Mouse (Mus musculus) CD4-positive naive resting alpha-beta T cell, adult 57 days (primary cell): ENCODE measurements around the gene Trpv5. TPM values are rescaled to one million over a fixed set of nuclear protein-coding genes. Genes with fewer than 3 reads are reported as not detected.

Source experiments
- total RNA-seq: library from RNA; stranded (reverse); gene quantifications from one replicate; pipeline ENCODE4 v1.2.4, GENCODE M21; 2023

The Trpv5 gene
- not detected for total RNA-seq

DNA sequence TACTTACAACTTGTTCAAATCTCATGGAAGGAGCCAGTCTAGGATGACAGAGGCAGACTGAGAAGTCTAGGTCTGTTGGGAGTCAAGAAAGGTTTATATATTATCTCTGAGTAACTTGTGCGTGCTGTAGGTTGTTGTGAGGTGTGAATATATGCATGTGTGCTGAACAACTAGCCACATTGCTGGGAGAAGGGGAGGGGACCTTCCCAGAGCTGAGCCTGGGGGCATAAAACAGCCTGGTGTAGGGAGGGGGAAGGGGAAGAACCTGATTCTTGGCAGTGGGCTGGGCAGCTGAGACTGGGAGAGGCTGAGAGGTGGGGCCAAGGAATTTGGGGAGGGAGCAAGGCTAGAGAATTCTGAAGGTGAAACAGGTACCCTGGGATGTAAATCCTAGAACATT is at the start of gene Trpv5:
TSS of gene Trpv5 (minus strand) at position 101 of the 400 bp plus-strand sequence.

DNA sequence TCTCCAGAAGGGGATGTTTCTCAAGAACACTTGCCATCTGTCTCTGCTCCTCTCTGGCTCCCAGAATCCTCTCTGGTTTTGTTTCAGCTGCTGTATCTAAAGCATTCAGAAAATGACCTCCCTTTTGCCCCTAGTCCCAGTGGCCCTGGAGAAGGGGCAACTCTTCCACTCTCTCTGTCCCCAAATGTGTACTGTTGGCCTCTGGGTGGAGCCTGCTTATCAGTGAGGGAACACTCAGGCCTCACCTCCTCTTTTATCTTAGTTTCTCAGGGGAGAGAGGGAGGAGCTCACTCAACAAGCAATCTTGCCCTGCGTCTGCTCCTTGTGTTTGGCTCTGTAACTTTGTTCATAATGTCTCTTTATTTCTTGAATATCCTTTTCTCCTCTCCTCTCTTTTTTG is 23.6 kb upstream of the Trpv5 start, which contains the start of gene Kel:
TSS of gene Kel (minus strand) at position 217 of the 400 bp plus-strand sequence.

DNA sequence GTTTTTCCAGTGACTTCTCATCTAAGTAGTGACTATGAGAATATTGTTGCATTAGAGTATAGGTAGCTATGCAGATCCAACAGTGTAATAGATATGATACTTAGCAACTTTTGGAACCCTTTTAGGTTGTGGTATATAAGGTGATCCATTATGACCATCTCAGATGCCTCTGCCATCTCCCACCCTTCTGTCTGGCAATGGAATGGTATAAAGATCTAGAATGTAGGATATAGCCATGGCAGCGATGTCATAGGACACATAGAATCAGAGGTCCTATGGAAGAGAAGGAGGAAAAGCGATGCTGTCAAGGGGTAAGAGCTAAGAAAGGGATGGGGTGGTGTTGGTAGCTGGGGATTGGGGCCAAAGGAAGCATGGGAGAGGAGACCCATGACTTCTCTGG is 3.6 kb upstream of the Trpv5 start, which contains the start of gene Llcfc1:
TSS of gene Llcfc1 (plus strand) at position 301 of the 400 bp plus-strand sequence.

DNA sequence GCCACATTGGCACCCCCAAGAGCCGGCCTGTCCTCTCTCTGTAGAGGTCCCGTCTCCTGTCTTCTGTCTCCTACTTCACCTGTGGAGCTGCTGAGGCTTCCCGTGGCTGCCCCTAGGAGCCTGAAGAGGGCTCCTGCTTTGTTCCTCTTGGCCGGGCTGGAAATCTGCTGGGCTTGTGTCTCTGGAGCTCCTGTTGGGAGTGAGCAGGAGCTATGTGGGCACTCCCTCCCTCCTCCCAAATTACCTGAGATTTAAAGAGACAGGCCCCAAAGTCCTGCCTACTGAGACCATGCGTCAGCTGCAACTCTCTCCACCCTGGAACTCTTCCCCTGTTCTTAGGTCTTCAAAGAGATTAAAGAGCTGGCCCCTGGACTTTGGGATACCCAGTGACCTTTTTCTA is 44.4 kb downstream of the Trpv5 start, which contains the start of gene Trpv6:
TSS of gene Trpv6 (minus strand) at position 228 of the 400 bp plus-strand sequence.

DNA sequence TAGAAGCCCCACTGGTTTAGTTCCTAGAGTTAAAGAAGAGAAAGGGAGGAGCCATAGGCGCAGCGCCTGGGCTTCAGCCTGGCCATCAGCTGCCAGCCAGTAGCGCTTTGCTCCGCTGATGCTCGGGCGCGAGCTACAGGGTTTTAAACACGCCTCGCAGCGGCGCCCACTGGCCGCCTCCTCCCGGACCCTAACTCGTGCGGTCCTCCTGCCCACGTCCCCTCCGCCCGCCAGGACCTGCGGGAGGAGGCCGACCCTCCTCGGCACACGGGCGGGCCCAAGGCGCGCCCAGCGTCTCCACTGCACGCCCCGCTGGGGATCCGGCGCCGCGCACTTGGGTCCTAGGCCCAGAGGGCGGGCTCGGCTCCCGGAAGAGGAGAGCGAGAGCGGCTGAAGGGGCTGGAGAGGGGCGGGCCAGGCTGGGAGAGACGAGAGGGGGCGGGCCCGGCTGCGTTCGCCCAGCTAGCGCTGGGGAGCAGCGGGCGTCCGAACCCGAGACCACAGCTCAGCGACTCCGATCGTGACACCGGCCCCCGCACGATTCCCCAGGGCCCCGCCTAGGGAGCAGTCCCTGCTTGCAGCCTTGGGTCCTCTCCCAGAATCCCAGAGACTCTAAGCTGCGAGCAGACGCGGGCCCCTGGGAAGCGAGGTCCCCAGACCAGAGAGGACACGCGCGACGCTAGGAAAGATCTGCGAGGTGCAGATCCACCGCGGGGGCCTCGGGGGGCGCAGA is 75.3 kb downstream of the Trpv5 start, which contains the start of gene Ephb6:
TSS of gene Ephb6 (plus strand) at position 422 of the 733 bp plus-strand sequence.

Other genes starting within 250 kb of the Trpv5 start
- gene Gm10334, start 234.6 kb downstream of the Trpv5 start, total RNA-seq, result not detected
- gene Prss1, start 221.8 kb downstream of the Trpv5 start, total RNA-seq, result not detected
- 3.3 TPM for gene Prss2, start 159.0 kb downstream of the Trpv5 start, total RNA-seq
- 47.9 TPM for gene Ephb6, start 75.3 kb downstream of the Trpv5 start, total RNA-seq
- gene Trpv6, start 44.4 kb downstream of the Trpv5 start, total RNA-seq, result not detected
- gene Llcfc1, start 3.7 kb upstream of the Trpv5 start, total RNA-seq, result not detected
- gene Kel, start 23.6 kb upstream of the Trpv5 start, total RNA-seq, result not detected
- not detected for gene Olfr459, start 94.4 kb upstream of the Trpv5 start, total RNA-seq
- not detected for gene Pip, start 166.8 kb upstream of the Trpv5 start, total RNA-seq
- gene Sval2, start 172.2 kb upstream of the Trpv5 start, total RNA-seq, result not detected